Mouse (Mus musculus) adrenal gland, postnatal 14 days (tissue): ENCODE results near the gene H2-Ab1. TPM values are rescaled to one million over a fixed set of nuclear protein-coding genes. Genes with fewer than 3 reads are reported as not detected.
A peak's percentile ranks its signal among the peaks of the same experiment; 100 is the strongest.
"Not testable (repeated sequence)": the region's sequence is repeated elsewhere in the genome, so short reads cannot be mapped to it uniquely, and the experiment has no call there.

Experiments used
- DNase-seq: peaks from one replicate; pipeline ENCODE4 v3.0.0; 2021; ENCODE audit warnings: mixed read lengths
- total RNA-seq: library from RNA; stranded (reverse); gene quantifications from 2 replicates; pipeline ENCODE4 v1.2.3, GENCODE M21; 2021

H2-Ab1 gene
- total RNA-seq, 1 experiment from 2014 or later: 19.8 TPM

DNA sequence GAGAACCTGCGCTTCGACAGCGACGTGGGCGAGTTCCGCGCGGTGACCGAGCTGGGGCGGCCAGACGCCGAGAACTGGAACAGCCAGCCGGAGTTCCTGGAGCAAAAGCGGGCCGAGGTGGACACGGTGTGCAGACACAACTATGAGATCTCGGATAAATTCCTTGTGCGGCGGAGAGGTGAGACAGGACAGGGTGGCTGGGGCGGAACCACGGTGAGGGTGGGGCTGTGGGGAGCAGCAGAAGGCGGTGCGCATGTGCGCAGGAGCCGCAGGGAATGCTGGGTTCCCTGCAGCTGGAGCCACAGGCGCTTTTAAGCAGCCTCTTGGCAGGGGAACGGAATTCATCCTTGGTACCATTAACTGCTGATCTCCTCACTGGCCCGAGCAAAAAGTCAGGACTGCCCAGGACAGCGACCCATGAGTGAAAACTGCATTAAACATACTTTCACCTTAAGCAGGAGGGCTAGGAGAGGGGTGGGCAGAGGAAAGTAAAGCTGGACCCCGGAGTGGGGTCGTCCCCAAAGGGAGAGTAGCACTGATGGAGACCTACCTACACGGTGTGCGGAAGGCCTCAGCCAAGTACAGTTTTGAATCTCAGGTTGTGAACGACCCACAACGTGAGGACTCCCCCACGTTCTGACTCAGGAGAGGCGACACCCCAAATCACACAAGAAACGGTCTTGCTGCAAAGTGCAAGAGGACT is 52.3 kb downstream of the H2-Ab1 start:
- peak; percentile 87 for DNase-seq

DNA sequence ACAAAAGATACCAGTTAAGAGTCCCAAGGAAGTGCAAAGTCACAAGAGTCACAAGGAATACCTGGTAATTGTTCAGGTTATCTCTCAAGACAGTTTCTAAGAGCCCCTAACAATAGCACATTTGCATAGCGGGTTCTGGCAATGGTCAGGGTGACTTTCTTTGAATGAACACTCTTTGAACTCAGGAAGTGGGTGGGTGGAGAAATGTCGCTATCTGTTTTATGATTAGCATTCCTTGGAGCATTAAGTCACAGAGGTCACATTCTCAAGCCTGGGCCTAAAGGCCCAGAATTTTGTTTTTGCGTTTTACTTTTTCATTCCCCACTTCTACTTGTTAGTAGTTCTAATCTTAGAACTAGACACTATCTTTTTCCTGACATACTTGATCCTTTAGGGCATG is 53.0 kb downstream of the H2-Ab1 start:
- DNase-seq: not testable (repeated sequence)

DNA sequence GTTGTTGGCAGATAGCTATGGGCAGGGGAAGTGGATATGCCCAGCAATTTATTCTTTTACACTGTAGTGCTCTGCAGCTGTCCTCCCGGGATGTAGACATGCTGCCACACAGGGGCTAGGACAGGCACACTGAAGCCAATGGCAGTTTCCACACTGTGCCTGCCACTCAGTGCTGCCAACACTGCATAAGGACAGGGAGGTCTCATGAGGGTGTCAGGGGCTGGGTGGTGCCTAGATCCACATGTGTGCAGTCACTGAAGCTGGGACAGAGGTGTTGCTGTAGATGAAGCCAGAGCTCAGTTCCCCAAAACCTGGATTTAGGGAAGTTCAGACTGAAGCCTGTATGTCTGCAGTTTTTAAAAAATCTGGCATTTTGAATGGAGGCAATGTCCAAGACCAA is 54.7 kb downstream of the H2-Ab1 start:
- DNase-seq: no peak

DNA sequence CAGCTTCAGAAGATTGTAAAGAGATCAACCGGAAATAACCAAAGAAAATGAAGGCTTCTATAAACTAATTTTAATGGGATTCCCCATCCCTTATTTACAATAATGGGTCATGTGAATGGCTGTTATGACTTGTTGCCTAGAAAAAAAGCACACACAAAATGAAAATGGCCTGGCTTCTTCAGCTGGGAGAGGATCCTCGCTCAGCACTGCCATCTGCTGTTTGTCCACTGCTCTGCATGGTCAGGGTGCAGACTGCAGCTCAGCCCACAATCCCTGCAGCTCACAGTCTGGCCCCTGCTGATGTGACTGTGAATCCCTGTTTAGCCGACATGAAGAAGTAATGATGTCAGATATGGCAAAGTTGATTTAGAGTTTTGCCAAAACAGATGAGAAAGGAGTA is 55.9 kb downstream of the H2-Ab1 start:
- DNase-seq: peak; percentile 87

DNA sequence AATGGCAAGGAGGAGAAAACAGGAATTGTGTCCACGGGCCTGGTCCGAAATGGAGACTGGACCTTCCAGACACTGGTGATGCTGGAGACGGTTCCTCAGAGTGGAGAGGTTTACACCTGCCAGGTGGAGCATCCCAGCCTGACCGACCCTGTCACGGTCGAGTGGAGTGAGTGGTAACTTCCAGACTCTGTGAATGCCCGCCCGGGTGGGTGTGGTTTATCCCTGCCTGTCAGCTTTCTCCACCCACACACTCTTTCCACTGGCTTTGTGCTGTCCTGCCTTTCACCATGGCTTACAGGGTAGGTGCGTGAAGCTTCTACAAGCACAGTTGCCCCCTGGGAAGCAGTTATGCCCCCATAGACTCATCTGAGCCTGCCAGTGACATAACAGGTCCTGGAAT is 56.8 kb downstream of the H2-Ab1 start:
- no peak for DNase-seq

DNA sequence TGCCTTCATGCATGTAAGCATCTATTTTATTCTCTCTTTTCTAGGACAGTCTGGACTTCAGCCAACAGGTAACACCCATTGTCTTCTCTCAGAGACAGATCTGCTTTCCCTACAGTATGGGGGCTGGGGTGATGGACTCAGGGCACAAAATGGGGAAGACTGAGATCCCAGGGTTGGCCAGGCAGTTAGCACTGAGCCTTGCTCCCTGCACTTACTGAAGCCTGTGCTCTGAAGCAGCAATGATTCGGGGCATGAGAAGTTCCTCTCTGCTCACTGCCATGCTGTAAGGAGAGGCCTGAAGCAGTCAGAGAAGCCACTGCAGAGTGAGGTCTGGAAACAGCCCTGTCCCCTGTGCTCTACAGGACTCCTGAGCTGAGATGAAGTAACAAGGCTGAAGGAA is 58.0 kb downstream of the H2-Ab1 start:
- no peak for DNase-seq

DNA sequence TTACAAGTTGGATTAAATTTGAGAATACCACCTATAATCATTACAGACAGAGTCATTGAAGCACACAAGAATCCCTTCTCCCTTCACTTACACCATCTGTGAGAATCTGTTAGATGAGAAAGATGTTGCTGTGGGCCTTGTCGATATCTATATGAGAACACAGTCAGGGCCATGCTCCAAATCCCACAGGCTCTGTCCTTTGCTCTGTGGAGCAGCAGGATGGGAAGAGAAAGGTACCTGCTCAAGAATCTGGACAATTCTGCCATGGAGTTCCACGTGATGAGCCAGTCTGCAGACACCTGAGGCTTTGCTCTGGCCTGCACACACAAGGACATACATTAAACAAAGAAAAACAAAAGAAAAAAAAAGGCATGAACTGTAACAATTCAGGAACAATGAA is 59.2 kb downstream of the H2-Ab1 start:
- no peak for DNase-seq

DNA sequence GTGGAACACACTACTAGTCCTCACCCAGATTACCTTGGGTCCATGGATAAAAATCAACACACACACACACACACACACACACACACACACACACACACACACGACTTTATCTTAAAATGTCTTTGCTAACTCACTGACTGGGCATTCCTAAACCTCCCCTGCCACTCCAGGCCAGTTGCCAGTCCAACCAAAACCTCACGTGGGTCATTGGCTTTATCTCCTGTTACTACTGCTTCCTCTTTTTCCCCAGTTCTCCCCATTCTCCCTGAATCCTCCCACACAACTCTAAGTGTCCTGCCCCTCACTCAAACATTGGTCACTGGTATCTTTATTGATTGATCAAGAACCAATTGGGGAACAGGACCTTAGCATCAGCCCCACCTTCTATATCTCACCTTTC is 59.8 kb downstream of the H2-Ab1 start:
- no peak for DNase-seq

Other genes with a start within 250 kb of the H2-Ab1 start
- gene Ring1, start 233.0 kb upstream of the H2-Ab1 start, total RNA-seq: 36.6 and 42.5 TPM in 2 replicates
- 207 and 212 TPM in 2 replicates for gene H2-Ke6, start 229.6 kb upstream of the H2-Ab1 start, total RNA-seq
- gene Slc39a7, start 226.0 kb upstream of the H2-Ab1 start, total RNA-seq: 127 and 161 TPM in 2 replicates
- gene Rxrb, start 225.9 kb upstream of the H2-Ab1 start, total RNA-seq: 54.5 and 66.6 TPM in 2 replicates
- gene Col11a2, start 218.3 kb upstream of the H2-Ab1 start, total RNA-seq: 1.1 and 2.6 TPM in 2 replicates
- 0.33 and 4.1 TPM in 2 replicates for gene H2-Oa, start 165.3 kb upstream of the H2-Ab1 start, total RNA-seq
- 8.0 and 18.8 TPM in 2 replicates for gene H2-DMa, start 138.1 kb upstream of the H2-Ab1 start, total RNA-seq
- gene Brd2, start 135.1 kb upstream of the H2-Ab1 start, total RNA-seq: 198 and 203 TPM in 2 replicates
- gene H2-DMb2, start 114.4 kb upstream of the H2-Ab1 start, total RNA-seq: 2.7 and 17.0 TPM in 2 replicates
- gene H2-DMb1, start 104.6 kb upstream of the H2-Ab1 start, total RNA-seq: 3.6 and 8.3 TPM in 2 replicates
- 11.1 and 20.4 TPM in 2 replicates for gene Tap1, start 70.1 kb upstream of the H2-Ab1 start, total RNA-seq
- 6.9 and 12.2 TPM in 2 replicates for gene Psmb9, start 69.9 kb upstream of the H2-Ab1 start, total RNA-seq
- gene Psmb8, start 60.0 kb upstream of the H2-Ab1 start, total RNA-seq: 21.0 and 33.6 TPM in 2 replicates
- 33.2 and 34.9 TPM in 2 replicates for gene Tap2, start 54.2 kb upstream of the H2-Ab1 start, total RNA-seq
- gene H2-Ob, start 18.8 kb upstream of the H2-Ab1 start, total RNA-seq: 1.3 and 16.6 TPM in 2 replicates
- gene H2-Aa, start 30.1 kb downstream of the H2-Ab1 start, total RNA-seq: 21.7 and 108 TPM in 2 replicates
- gene H2-Eb1, start 48.2 kb downstream of the H2-Ab1 start, total RNA-seq: 22.8 and 92.3 TPM in 2 replicates
- gene H2-Eb2, start 68.0 kb downstream of the H2-Ab1 start, total RNA-seq: 1.1 TPM in 1 of 2 replicates, not detected in the other
- gene Btnl2, start 97.1 kb downstream of the H2-Ab1 start, total RNA-seq: 0.26 and 0.64 TPM in 2 replicates
- 0.23 TPM in 1 of 2 replicates, not detected in the other for gene Btnl1, start 119.4 kb downstream of the H2-Ab1 start, total RNA-seq
- gene BC051142, start 141.1 kb downstream of the H2-Ab1 start, total RNA-seq: 1.2 and 2.4 TPM in 2 replicates
- not detected in 2 replicates for gene Btnl4, start 219.6 kb downstream of the H2-Ab1 start, total RNA-seq